Mouse (Mus musculus) cerebellum, postnatal 4 days (tissue): Measurements from ENCODE around the gene Stim1.
"Not testable (repeated sequence)": the region's sequence is repeated elsewhere in the genome, so short reads cannot be mapped to it uniquely, and the experiment has no call there.

Experiments used
- DNase-seq, 2 experiments: peaks; one replicate each; pipeline ENCODE4 v3.0.0; 2022; ENCODE audit warnings: low spot score in 2 of 2, mixed read lengths in 1 of 2

Stim1 gene

DNA sequence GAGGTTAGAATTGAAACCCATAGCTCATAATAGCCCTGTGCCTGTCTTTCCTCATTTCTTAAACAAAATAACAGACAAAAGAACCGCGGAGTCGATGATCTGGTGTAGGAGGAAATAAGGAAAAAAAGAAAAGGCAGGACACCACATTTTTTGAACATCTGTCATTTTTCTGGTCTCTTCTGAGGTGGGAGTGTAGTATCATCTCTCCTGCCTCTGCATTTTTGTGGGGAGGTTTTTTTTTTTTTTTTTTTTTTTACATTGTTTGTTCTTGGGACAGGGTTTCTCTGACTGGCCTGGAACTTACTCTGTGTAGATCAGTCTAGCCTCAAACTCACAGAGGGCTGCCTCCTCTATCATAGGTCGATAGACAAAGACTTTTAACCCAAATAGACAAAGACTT is 174.8 kb downstream of the Stim1 start:
- DNase-seq = no peak

DNA sequence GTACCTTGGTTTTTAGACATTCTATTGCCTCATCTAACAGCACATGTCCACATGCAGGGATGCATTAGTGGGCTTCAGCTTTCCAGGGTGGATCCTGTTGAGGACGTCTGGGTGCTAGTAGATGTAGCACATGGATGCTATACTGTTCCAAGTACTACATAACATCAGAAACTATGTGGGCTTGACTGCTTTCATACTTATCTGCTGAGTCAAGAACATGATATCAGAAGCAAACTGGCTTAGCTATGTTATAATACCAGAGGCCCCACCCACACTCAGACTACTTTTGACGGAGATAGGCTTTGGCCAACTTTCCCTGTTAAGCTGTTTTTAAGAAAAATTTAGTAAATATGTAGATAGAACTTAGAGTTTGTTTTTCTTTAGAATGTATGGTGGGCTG is 176.7 kb downstream of the Stim1 start:
- no peak for DNase-seq

- DNase-seq = no peak
Observed at GRCm38 (mm10) chr7:102446438-102446837, 178.8 kb downstream of the Stim1 start.

GRCm38 (mm10) chr7:102458618-102459380 is 191.2 kb downstream of the Stim1 start:
- DNase-seq = no peak

- DNase-seq = no peak
Observed at GRCm38 (mm10) chr7:102467566-102467965, 200.0 kb downstream of the Stim1 start.

GRCm38 (mm10) chr7:102472675-102473074 is 205.1 kb downstream of the Stim1 start:
- DNase-seq = no peak

DNA sequence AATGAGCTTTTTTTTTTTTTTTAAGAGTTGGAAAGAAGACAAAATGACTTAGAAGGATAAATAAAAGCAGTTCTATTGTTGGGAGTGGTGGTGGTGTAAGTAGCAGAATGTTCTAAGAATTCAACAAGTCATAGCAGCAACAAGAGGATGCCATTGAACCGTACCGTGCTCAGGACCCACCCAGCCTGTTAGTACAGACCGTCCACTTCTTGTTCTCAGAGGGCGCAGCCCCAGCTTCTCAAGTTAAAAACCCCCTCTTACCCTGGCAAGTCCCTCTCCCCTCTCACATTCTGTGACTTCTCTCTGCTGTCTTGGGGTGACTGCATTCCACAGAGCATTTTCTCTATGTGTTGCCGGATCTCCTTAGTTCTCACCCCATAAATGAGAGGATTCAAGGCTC is 209.0 kb downstream of the Stim1 start:
- DNase-seq = no peak

GRCm38 (mm10) chr7:102477377-102477776 is 209.8 kb downstream of the Stim1 start:
- DNase-seq = no peak

GRCm38 (mm10) chr7:102478425-102478824 is 210.8 kb downstream of the Stim1 start:
- DNase-seq = no peak

DNA sequence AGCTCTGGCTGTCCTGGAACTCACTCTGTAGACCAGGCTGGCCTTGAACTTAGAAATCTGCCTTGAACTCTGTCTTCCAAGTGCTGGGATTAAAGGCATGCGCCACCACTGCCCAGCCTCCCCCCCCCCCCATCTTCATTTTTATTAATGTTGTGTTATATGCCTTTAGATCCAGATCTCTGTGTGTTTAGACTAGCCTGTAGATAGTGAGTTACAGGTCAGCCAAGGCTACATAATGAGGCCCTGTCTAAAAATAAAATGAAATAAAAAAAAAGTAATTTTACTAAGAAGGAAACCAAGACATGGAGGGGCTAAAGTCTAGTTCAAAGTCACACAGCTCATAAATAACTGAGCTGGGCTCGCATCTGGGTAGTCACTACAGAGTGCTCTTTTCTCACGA is 211.3 kb downstream of the Stim1 start:
- DNase-seq = no peak

- no peak for DNase-seq
Observed at GRCm38 (mm10) chr7:102479368-102480078, 211.9 kb downstream of the Stim1 start.

DNA sequence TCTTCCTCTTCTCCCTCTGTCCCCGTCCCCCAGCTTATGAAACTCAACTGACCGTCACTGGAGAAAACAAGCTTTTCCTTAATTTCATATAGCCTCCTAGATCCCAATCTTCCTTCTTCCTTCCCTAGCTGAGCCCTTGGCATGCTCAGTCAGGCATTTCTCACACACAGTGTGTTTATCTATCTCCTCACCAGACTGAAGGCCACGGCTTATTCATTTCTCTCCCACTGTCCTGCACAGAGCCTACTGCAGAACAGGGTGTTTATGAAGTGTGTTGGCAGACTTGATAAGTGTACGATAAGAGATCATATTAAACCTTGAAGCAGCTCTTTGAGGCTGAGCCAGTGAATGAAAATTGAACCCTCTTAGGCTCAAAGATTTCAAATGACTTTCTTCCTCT is 213.2 kb downstream of the Stim1 start:
- DNase-seq = no peak

- no peak for DNase-seq
Observed at GRCm38 (mm10) chr7:102481579-102481978, 214.0 kb downstream of the Stim1 start, which contains the start of gene Olfr543. TSS of gene Olfr543 (minus strand) at chr7:102481679.

DNA sequence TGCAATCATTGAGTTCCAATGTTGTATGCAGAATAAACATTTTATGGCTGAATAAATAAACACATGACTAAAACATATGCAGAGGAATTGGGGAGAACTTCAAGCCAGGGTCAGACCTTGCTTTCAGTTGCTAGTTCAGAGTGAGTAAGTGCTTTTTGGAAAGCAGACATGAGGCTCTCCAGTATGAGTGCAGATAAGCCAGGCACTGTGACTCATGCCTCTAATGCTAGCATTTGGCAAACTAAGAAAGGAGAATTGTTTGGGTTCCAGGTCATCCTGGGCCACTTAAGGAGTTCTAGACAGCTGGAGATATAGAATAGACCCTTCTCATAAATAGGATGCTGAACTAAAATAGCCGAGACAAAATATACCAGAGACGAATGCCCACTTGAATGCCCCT is 216.1 kb downstream of the Stim1 start:
- DNase-seq = no peak

DNA sequence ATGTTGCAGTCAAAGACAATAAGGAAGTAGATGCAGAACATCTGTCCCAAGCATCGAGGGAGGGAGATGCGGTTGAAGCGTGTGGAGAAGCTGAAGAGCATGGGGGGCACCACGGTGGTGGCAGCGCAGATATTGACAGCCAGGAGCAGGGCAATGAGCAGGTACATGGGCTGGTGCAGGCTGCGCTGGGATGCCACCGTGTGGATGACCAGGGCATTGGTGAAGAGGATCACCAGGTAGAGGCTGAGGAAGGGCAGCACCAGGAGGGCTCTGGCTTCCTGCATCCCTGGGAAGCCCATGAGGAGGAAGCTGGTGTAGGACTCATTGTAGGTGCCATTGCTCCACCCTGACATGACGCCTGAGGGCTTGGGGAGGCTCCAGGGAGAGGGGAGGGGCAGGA is 217.2 kb downstream of the Stim1 start:
- not testable (repeated sequence) for DNase-seq

DNA sequence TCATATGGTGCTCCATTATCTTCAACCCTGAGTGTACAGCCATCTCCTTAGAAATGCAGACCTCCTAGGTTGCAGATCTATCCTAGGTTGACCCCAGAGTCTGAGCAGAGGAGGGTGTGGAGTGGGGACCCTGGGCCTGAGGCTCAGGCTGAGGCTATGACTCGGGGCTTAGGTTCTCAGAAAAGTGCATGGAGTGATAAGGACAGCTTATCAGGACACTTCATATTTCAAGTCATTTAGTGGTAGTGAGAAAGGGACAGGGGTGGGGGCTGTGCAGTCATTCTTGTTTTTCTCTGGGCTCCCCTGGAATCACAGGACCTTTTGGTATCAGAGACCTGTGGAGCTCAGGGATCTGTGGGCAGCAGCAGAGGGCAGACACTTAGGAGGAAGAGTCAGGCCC is 218.5 kb downstream of the Stim1 start:
- DNase-seq = no peak
